Mouse (Mus musculus) embryonic facial prominence, embryonic 10.5 days (tissue): Measurements from ENCODE around the gene Hmga2. TPM values are rescaled to one million over a fixed set of nuclear protein-coding genes. Genes with fewer than 3 reads are reported as not detected.

ENCODE experiments used
- DNase-seq: peaks from one replicate; pipeline ENCODE4 v3.0.0-alpha.2; 2017; ENCODE audit warnings: low spot score
- H3K27ac ChIP-seq: fragments of 300-500 bp; sonication (generic); replicated peaks from 2 replicates; pipeline ENCODE4 v1.5.1; 2016; ENCODE audit warnings: mild to moderate bottlenecking
- H3K27me3 ChIP-seq: fragments of 300-500 bp; sonication (generic); replicated peaks from 2 replicates; pipeline ENCODE4 v1.6.1; 2016; ENCODE audit warnings: low read depth, mild to moderate bottlenecking; ENCODE audit not compliant: poor library complexity, severe bottlenecking
- H3K36me3 ChIP-seq: fragments of 300-500 bp; sonication (generic); replicated peaks from 2 replicates; pipeline ENCODE4 v1.6.1; 2016; ENCODE audit warnings: mild to moderate bottlenecking, moderate library complexity
- H3K4me1 ChIP-seq: fragments of 300-500 bp; sonication (generic); 2 replicates; pipeline ENCODE4 v1.6.1; 2016
- H3K4me3 ChIP-seq: fragments of 300-500 bp; sonication (generic); 2 replicates; pipeline ENCODE4 v1.5.1; 2016; ENCODE audit warnings: mild to moderate bottlenecking, moderate library complexity
- H3K9me3 ChIP-seq: fragments of 300-500 bp; sonication (generic); 2 replicates; pipeline ENCODE4 v1.6.1; 2016; ENCODE audit warnings: mild to moderate bottlenecking
- WGBS: fragments of 180-500 bp; shearing (Covaris S2); methylation state at CpG from one replicate; pipeline ENCODE4 v1.1.7; 2016; 5-methylcytosine and 5-hydroxymethylcytosine counted together
- polyA plus RNA-seq: library from polyadenylated mRNA; unstranded; fragments of >200 nt; fragmentation: Nextera tagmentation; extraction: Ambion mirVana; gene quantifications from 2 replicates; pipeline ENCODE4 v1.2.1, GENCODE M21; 2016

The Hmga2 gene
- polyA plus RNA-seq, 1 experiment from 2014 or later: 94.0 TPM

- H3K27ac ChIP-seq: no peak overlapping the region
- 81% methylated on average over 9 of the region's 9 CpGs for WGBS
Observed at GRCm38 (mm10) chr10:120432081-120432480, 44.2 kb downstream of the Hmga2 start.

GRCm38 (mm10) chr10:120431435-120431834 is 44.8 kb downstream of the Hmga2 start:
- Histone ChIP-seq H3K9me3 (no peaks in the 10 kb centered on the region), H3K27me3 (no peaks in the 10 kb centered on the region), H3K36me3 (peaks cover 85% of the 10 kb centered on the region), H3K4me3 (no peak overlapping the region), H3K4me1 (peaks cover 78% of the 10 kb centered on the region), H3K27ac (no peak overlapping the region)
- 83% methylated on average over 2 of the region's 2 CpGs for WGBS
- no peak for DNase-seq

More at GRCm38 (mm10) chr10:120432081-120432480, 44.2 kb downstream of the Hmga2 start:
- no peaks in the 10 kb centered on the region for H3K27me3 ChIP-seq
- no peaks in the 10 kb centered on the region for H3K9me3 ChIP-seq
- H3K36me3 ChIP-seq: peaks cover 90% of the 10 kb centered on the region
- no peak for DNase-seq
- H3K4me1 ChIP-seq: peaks cover 77% of the 10 kb centered on the region
- no peak overlapping the region for H3K4me3 ChIP-seq

DNA sequence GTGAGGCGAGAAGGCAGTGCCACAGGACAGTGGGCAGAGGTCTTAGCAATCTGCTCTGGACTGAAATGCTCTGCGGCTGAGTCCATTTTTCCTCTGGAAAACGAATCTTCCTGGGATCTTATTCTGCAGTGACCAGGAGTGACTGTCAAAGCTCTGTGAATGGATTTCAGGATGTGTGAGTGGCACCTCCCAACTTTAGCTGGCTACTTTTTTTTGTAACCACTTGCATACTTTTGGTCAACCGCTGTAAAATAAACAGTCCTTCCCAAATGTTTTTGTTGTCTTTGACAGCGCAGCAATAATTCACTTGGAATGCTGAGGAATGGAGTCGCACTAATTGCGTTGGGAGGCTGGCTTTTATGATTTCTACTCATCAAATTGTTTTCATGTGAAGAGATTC is 45.8 kb downstream of the Hmga2 start:
- H3K4me3 ChIP-seq: no peak overlapping the region
- peaks cover 85% of the 10 kb centered on the region for H3K36me3 ChIP-seq
- no peaks in the 10 kb centered on the region for H3K27me3 ChIP-seq
- H3K9me3 ChIP-seq: no peaks in the 10 kb centered on the region
- peaks cover 79% of the 10 kb centered on the region for H3K4me1 ChIP-seq
- H3K27ac ChIP-seq: no peak overlapping the region
- WGBS: 72% methylated on average over 7 of the region's 7 CpGs
- no peak for DNase-seq

GRCm38 (mm10) chr10:120429758-120430259 is 46.5 kb downstream of the Hmga2 start:
- WGBS: 87% methylated on average over 5 of the region's 5 CpGs
- Histone ChIP-seq H3K4me3 (no peak overlapping the region), H3K27ac (no peak overlapping the region), H3K4me1 (peaks cover 76% of the 10 kb centered on the region), H3K27me3 (no peaks in the 10 kb centered on the region), H3K9me3 (no peaks in the 10 kb centered on the region), H3K36me3 (peaks cover 85% of the 10 kb centered on the region)
- DNase-seq: no peak

DNA sequence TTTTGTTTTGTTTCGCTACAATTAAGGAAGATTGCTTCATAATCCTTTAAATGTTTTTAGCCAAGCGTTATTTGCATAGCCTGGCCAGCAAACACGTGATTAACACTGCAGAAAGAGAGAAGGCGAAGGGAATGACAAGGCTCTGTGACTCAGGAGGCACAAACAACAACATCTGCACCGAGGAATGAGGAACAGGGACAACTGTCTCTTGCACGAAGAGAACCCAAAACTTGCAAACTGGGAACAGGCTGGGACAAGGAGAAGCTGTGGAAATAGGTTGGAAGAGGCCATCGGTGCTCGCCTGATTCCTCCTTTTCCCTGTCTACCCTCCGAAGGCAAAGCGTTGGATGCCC is 47.1 kb downstream of the Hmga2 start:
- Histone ChIP-seq H3K9me3 (no peaks in the 10 kb centered on the region), H3K27me3 (no peaks in the 10 kb centered on the region), H3K27ac (peak overlapping the region; percentile 65), H3K36me3 (peaks cover 85% of the 10 kb centered on the region), H3K4me3 (no peak overlapping the region), H3K4me1 (peaks cover 73% of the 10 kb centered on the region)
- DNase-seq: no peak
- WGBS: 85% methylated on average over 10 of the region's 10 CpGs

DNA sequence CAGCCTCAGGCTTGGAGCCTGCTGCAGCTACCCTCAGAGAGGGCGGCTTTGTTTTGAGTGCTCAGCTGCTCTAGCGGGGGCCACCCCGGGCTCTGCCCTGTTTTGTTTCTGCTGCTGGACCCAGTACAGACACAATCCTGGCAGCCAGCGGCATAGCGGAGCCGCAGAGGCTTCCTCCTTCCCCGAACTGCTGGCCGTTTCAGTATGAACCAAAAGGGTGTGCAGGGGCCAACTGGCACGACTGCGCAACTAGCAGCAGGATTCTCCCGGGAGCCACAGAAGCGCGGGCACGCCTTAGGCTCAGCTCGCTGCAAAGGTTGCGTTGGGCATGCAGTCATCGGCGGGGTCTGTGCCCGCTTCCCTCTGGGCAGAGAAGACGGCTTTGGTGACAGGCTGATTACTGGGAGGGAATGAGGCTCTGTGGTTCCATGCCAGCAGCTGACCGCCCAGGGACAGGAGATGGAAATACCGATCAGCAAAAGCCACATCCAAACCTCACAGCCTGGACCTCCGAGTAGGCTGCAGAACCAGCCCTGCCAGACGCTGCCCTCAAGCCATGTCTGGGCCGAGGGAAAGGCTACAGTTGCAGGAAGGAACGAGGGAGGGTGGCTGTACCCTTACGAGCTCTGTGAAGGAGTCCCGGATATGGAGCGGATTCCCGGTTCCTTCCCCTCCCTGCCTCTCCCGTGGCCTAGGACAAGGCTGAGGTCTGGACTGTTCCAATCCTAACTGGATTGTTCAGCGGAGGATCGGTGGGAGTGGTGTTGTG is 47.7 kb downstream of the Hmga2 start:
- H3K27ac ChIP-seq: peak overlapping the region; percentile 65
- H3K4me3 ChIP-seq: no peak overlapping the region
- WGBS: 74% methylated on average over 33 of the region's 33 CpGs
- H3K36me3 ChIP-seq: peaks cover 85% of the 10 kb centered on the region
- peak; percentile 34 for DNase-seq
- H3K9me3 ChIP-seq: no peaks in the 10 kb centered on the region
- no peaks in the 10 kb centered on the region for H3K27me3 ChIP-seq
- H3K4me1 ChIP-seq: peaks cover 78% of the 10 kb centered on the region

DNA sequence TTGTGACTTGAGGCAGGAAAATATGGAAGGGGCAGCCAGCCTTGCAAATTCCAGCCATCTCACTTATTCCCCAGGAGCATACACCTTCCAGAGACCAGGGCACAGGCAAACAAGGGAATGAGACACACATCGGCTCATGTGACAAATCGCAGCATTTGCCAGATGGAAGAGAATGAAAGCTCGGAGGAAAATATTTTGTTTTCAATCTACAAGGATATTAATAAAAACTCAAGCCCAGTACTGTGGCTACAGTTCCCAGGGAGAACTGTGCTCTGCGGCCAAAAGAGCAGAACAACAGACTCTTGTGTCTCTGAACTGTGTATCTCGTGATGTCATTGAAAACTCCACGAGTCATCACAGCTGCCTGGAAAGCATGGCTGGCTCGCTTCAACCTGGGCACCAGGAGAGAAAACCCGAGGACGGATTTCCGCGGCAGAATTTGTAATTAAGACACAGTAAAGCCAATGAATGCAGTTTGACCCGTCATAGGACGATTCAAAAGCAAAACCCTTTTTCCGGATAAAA is 50.1 kb downstream of the Hmga2 start:
- WGBS: 82% methylated on average over 14 of the region's 14 CpGs
- no peaks in the 10 kb centered on the region for H3K27me3 ChIP-seq
- 0 out of 2 replicates have a peak overlapping the region, but pooled peaks have one; percentile 57 for H3K27ac ChIP-seq
- peaks cover 81% of the 10 kb centered on the region for H3K36me3 ChIP-seq
- DNase-seq: no peak
- no peak overlapping the region for H3K4me3 ChIP-seq
- peaks cover 83% of the 10 kb centered on the region for H3K4me1 ChIP-seq
- no peaks in the 10 kb centered on the region for H3K9me3 ChIP-seq

DNA sequence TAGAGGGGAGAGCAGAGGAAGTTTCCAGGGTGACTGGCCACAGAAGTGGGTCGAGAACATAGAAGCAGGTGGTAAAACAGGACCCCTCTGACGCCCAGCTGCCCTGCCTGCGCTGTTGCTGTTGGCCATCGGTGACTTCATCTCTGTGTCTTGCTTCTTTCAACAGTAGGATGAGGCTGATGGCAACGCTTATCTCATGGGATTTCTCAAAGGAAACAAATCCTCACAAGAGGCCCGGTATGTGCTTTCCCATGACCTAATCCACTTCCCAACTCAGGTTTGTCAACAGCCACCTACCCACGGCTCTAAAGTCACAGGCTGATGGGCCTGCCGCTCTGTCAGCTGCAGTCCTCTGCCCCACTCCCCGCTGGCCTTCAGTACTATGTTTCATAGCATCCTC is 52.3 kb downstream of the Hmga2 start:
- Histone ChIP-seq H3K27ac (0 out of 2 replicates have a peak overlapping the region, but pooled peaks have one; percentile 30), H3K4me1 (peaks cover 88% of the 10 kb centered on the region), H3K36me3 (peaks cover 81% of the 10 kb centered on the region), H3K27me3 (no peaks in the 10 kb centered on the region), H3K4me3 (no peak overlapping the region), H3K9me3 (no peaks in the 10 kb centered on the region)
- no peak for DNase-seq
- WGBS: 85% methylated on average over 9 of the region's 9 CpGs

DNA sequence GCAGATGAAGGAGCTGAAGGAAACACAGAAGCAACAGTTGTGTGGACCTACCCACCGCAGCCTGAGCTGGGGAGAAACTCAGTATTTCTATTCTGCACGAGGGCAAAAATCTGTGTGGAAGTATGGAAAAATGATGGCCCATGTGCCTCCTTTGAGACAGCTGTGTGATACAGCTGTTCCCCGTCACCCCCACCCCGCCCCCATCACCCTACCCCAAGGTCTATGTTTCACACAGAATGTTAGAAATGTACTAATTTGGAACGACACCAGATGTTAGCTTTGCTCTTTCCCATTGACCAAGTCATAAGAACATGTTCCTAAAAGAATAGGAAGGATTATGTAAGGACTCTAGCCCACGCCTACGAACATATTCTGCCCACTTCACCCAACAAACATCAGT is 53.0 kb downstream of the Hmga2 start:
- H3K27ac ChIP-seq: no peak overlapping the region
- DNase-seq: no peak
- no peak overlapping the region for H3K4me3 ChIP-seq
- H3K4me1 ChIP-seq: peaks cover 88% of the 10 kb centered on the region
- peaks cover 73% of the 10 kb centered on the region for H3K36me3 ChIP-seq
- no peaks in the 10 kb centered on the region for H3K27me3 ChIP-seq
- 86% methylated on average over 7 of the region's 7 CpGs for WGBS
- no peaks in the 10 kb centered on the region for H3K9me3 ChIP-seq

DNA sequence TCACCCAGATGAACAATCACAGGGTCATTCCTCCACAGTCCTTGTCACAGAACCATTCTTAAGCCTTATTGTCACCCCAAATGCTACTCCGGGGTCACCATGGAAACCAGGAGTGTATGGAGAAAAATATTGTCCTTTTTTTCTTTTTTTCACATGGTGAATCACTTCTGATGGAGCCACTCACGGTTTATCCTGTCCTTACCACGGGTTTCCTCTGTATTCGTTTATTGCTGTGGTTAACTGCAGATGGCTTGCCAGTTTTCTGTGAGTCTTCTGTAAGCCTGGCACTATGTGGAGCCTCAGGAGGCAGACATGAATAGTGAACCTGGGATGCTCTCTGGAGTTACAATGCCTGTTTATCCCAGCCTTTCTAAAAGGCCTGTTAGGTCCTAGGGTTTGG is 53.4 kb downstream of the Hmga2 start:
- no peak for DNase-seq
- 77% methylated on average over 4 of the region's 4 CpGs for WGBS
- no peaks in the 10 kb centered on the region for H3K9me3 ChIP-seq
- H3K36me3 ChIP-seq: peaks cover 69% of the 10 kb centered on the region
- 0 out of 2 replicates have a peak overlapping the region, but pooled peaks have one; percentile 27 for H3K27ac ChIP-seq
- no peak overlapping the region for H3K4me3 ChIP-seq
- H3K27me3 ChIP-seq: no peaks in the 10 kb centered on the region
- H3K4me1 ChIP-seq: peaks cover 88% of the 10 kb centered on the region

DNA sequence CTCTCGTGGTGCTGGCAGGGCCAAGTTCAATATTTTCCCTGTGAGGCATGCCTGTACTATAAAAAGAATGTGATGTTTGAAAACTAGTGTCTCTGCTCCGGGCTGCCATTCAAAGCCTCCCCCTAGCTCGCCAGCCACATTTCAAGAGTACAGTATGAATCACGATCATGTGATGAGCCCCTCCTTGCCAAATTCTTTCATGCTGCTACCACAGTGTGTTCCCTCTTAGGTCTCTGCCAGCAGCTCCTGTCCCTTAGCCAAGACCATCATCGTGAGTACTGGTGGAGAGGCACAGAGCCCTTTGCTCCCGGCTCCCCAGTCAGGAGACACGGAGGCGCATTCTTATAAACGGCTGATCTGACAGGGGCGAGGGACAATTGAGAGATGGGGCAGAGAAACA is 54.2 kb downstream of the Hmga2 start:
- 56% methylated on average over 10 of the region's 10 CpGs for WGBS
- H3K27ac ChIP-seq: peak overlapping the region; percentile 27; the same call in 1 of the 2 replicates

DNA sequence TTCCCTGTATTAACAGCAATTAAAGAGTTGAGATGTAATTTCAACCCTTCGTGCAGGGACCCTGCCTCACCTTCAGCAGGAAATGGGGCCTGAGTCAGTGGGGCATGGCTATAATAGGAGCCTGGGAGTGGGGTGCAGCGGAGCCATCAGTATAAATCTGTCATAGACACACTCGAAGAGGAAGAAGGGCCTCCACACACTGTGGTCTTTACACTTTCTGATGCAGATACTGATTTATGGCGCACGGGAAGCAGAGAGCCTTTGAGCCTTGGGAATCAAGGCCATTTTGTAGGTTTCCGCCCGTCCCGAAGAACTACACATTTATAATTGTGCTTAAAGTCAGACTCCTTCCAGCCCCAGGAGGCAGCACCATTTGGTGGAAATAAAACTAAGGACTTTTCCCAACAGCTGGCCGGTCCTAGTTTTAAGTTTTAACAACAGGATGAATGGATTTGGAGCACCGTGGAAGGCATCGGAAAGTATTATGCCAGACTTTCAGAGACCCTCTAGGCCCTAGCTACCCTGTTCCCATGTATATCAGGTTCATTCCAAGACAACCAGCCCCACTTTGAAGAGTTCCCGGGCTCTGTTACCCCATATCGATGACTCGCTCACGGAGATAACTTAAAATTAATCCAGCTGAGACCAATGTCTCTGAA is 55.2 kb downstream of the Hmga2 start:
- H3K4me3 ChIP-seq: no peak overlapping the region
- no peaks in the 10 kb centered on the region for H3K9me3 ChIP-seq
- DNase-seq: no peak
- no peaks in the 10 kb centered on the region for H3K27me3 ChIP-seq
- H3K27ac ChIP-seq: peak overlapping the region; percentile 46
- H3K4me1 ChIP-seq: peaks cover 91% of the 10 kb centered on the region
- WGBS: 79% methylated on average over 15 of the region's 15 CpGs
- H3K36me3 ChIP-seq: peaks cover 64% of the 10 kb centered on the region

More for the DNA sequence above, 54.2 kb downstream of the Hmga2 start:
- Histone ChIP-seq H3K4me3 (no peak overlapping the region), H3K9me3 (no peaks in the 10 kb centered on the region), H3K4me1 (peaks cover 88% of the 10 kb centered on the region), H3K36me3 (peaks cover 64% of the 10 kb centered on the region), H3K27me3 (no peaks in the 10 kb centered on the region)
- no peak for DNase-seq
